Mouse (Mus musculus) liver, postnatal 0 days (tissue): ENCODE measurements around the gene Vmn1r207-ps. TPM values are rescaled to one million over a fixed set of nuclear protein-coding genes. Genes with fewer than 3 reads are reported as not detected.
"Not testable (repeated sequence)": the region's sequence is repeated elsewhere in the genome, so short reads cannot be mapped to it uniquely, and the experiment has no call there.

Experiments used
- ATAC-seq: fragments of 200-750 bp; cut with Nextera tagmentation; 2 replicates; pipeline ENCODE4 v1.8.0; 2017; ENCODE audit warnings: mild to moderate bottlenecking, moderate library complexity
- DNase-seq: peaks from one replicate; pipeline ENCODE4 v3.0.0-alpha.2; 2016
- H3K27ac ChIP-seq: fragments of 300-500 bp; sonication (generic); 2 replicates; pipeline ENCODE4 v1.5.1; 2014; ENCODE audit warnings: antibody characterized with exemption, moderate library complexity, mild to moderate bottlenecking, low read depth
- H3K27me3 ChIP-seq: fragments of 300-500 bp; sonication (generic); 2 replicates; pipeline ENCODE4 v1.6.1; 2014; ENCODE audit warnings: low read length, control low read depth, mixed read lengths; ENCODE audit not compliant: insufficient read depth
- H3K36me3 ChIP-seq: fragments of 300-500 bp; sonication (generic); replicated peaks from 2 replicates; pipeline ENCODE4 v1.6.1; 2014; ENCODE audit warnings: mild to moderate bottlenecking, control low read depth, low read length, moderate library complexity, mixed read lengths; ENCODE audit not compliant: insufficient read depth
- H3K4me1 ChIP-seq: fragments of 300-500 bp; sonication (generic); 2 replicates; pipeline ENCODE4 v1.6.1; 2014; ENCODE audit warnings: antibody characterized with exemption, mild to moderate bottlenecking, control low read depth; ENCODE audit not compliant: insufficient read depth
- H3K4me2 ChIP-seq: fragments of 300-500 bp; sonication (generic); 2 replicates; pipeline ENCODE4 v1.6.1; 2014; ENCODE audit warnings: low read depth, mild to moderate bottlenecking, low read length, moderate library complexity, mixed read lengths
- H3K4me3 ChIP-seq: fragments of 300-500 bp; sonication (generic); 2 replicates; pipeline ENCODE4 v1.5.1; 2014; ENCODE audit warnings: low read depth, low read length
- H3K9ac ChIP-seq: fragments of 300-500 bp; sonication (generic); replicated peaks from 2 replicates; pipeline ENCODE4 v1.6.1; 2014; ENCODE audit warnings: mild to moderate bottlenecking, moderate library complexity
- H3K9me3 ChIP-seq: fragments of 300-500 bp; sonication (generic); 2 replicates; pipeline ENCODE4 v1.6.1; 2016; ENCODE audit warnings: mild to moderate bottlenecking, control low read depth, low read length, mixed read lengths
- CTCF ChIP-seq: sonication (generic); IDR thresholded peaks from 2 replicates; pipeline ENCODE4 v1.5.1; 2016; ENCODE audit warnings: antibody characterized with exemption, low read depth
- EP300 ChIP-seq: IDR thresholded peaks from 2 replicates; pipeline ENCODE4 v1.6.1; 2016; ENCODE audit warnings: antibody characterized with exemption, low read depth, mild to moderate bottlenecking
- WGBS: fragments of 180-500 bp; shearing (Covaris S2); extraction: QIAGEN DNeasy Blood & Tissue Kit; methylation state at CpG from one replicate; pipeline ENCODE4 v1.1.7; 2014; ENCODE audit not compliant: insufficient replicate concordance; 5-methylcytosine and 5-hydroxymethylcytosine counted together
- polyA plus RNA-seq: library from polyadenylated mRNA; unstranded; fragments of >200 nt; fragmentation: Nextera tagmentation; extraction: Ambion mirVana; gene quantifications from 2 replicates; pipeline ENCODE4 v1.2.1, GENCODE M21; 2015

Gene Vmn1r207-ps
- not detected in 2 replicates for polyA plus RNA-seq

DNA sequence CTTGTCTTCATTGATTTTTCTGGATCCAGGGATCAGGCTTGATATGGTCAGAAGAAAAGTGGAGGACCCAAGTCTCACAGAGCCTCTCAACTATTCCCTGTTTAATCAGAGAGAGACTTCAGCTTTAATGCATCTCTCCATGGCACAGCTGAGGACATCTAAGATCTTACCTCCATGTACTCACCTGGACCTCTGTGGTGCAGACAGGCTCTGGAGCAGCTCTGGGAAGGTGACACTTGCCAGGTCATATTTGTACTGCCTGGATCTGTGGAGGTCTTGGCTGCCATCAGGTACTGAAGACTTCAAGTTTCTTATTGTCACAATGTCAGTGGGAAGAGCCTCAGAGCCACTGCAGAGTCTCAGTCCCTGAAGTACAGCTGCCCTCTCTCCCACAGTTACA, at the start of gene Vmn1r207-ps:
TSS of gene Vmn1r207-ps (minus strand) at position 101 of the 400 bp plus-strand sequence.
- not testable (repeated sequence) for H3K27ac ChIP-seq, H3K9ac ChIP-seq, H3K27me3 ChIP-seq, H3K36me3 ChIP-seq, H3K4me2 ChIP-seq, H3K4me3 ChIP-seq, DNase-seq, ATAC-seq, H3K9me3 ChIP-seq, H3K4me1 ChIP-seq

DNA sequence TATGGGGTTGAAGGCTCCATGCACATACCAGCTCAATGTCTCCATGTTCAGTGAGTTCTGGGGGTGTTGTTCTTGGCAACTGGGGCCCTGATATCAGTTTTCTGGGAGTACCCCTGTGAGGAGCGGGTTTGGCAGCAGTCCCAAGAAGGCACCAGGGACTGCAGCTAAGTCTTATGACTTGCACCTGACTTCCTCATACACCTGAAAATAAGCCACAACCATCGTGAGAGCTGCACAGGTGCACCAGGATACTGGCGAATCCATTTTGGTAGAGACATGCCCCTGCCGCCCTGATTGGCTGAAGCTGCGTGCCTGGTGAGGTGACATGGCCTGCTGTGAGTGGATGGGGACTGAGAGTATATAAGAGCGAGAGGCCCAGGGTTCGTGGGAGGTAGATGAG, 47.9 kb upstream of the Vmn1r207-ps start, which contains the start of gene Vmn1r208:
TSS of gene Vmn1r208 (minus strand) at position 101 of the 400 bp plus-strand sequence.
- no CpG with 5 or more reads among the region's 7 CpGs for WGBS
- H3K36me3 ChIP-seq, H3K9me3 ChIP-seq, H3K9ac ChIP-seq, H3K4me3 ChIP-seq, DNase-seq, H3K4me1 ChIP-seq, H3K4me2 ChIP-seq, H3K27me3 ChIP-seq, ATAC-seq, H3K27ac ChIP-seq: not testable (repeated sequence)

DNA sequence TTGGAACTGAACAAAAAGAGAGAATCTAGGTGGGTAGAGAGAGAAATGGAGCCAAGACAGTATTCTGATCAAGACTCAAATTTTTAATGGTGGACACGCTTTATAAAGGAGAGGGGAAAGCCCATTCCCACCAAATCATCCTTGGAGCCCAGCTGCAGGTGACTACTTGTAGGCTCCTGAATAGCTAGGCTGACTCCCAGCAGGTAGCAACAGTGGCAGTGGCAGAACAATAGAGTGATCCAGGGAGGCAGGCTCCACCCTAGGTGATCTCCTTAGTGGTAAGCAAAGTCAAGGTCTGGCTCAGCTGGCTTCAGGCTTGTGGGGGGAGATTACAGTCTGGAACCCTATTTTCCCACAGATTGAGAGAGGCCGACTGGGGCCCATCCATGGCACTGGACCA, 42.2 kb upstream of the Vmn1r207-ps start:
- 63% methylated on average over 1 of the region's 2 CpGs for WGBS
- not testable (repeated sequence) for H3K9ac ChIP-seq, H3K9me3 ChIP-seq, DNase-seq, H3K4me1 ChIP-seq, H3K27ac ChIP-seq, H3K4me3 ChIP-seq, ATAC-seq, H3K36me3 ChIP-seq, H3K4me2 ChIP-seq, H3K27me3 ChIP-seq

DNA sequence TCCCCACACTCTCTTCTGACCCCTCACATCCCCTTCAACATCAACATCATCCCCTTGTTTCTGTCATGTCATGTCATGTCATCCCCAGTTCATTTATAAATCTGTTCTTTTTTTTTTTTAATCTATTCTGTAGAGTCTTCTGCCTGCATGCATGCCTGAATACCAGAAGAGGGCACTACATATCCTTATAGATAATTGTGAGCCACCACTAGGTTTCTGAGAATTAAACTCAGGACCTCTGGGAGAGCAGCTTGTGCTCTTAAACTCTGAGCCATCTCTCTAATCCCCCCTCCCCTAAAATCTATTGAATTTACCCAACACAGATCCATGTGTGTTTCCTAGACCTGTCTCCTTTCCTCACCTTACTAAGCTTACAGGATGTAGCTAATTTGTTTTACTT, 18.1 kb upstream of the Vmn1r207-ps start:
- no peak for TF ChIP-seq EP300
- no peak for TF ChIP-seq CTCF
- no peak for ATAC-seq
- Histone ChIP-seq H3K4me2 (no peak overlapping the region), H3K27ac (no peak overlapping the region), H3K4me1 (no peaks in the 10 kb centered on the region), H3K27me3 (no peaks in the 10 kb centered on the region), H3K36me3 (no peaks in the 10 kb centered on the region), H3K4me3 (no peak overlapping the region), H3K9ac (no peak overlapping the region), H3K9me3 (no peaks in the 10 kb centered on the region)
- DNase-seq: no peak

DNA sequence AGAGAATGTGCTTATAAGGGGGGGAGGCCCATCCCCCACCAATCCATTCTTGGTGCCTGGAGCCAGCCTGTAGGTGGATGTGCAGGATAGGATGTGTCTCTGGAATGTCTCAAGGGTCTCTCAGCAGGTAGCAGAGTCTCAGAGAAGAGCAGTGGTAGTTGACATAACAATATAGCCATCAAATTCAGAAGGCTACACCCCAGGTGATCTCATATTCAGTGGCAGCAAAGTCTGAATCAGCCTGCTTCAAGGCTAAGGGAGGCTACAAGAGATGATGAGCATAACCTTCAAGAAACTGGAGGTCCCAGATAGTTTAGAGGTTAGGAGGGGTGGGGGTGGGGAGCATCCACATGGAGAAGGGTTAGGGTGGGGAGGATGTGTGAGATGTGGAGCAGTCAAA, 22.5 kb downstream of the Vmn1r207-ps start:
- not testable (repeated sequence) for H3K36me3 ChIP-seq, H3K4me2 ChIP-seq, H3K9ac ChIP-seq, H3K4me1 ChIP-seq, DNase-seq, ATAC-seq, H3K4me3 ChIP-seq, H3K27ac ChIP-seq, H3K9me3 ChIP-seq, H3K27me3 ChIP-seq

DNA sequence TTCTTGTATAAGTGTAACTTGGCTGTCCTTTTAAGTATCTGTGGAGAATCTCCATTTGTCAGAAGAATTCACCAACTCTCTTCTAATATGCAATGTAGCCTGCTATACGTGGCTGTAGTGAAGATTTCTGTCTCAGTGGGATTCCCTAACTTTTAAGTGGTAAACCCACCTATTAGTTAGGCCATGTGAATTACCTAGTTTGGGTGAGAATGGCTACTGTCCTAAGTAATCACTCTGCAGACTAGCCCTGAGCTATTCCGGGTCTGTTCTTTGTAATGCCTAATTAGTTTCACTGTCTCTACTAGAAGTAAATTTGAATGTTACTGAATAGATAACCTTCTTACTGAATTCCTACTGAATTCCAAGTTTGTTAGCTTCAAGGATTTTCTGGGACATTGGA, 26.5 kb downstream of the Vmn1r207-ps start:
- not testable (repeated sequence) for H3K4me1 ChIP-seq, H3K4me3 ChIP-seq, H3K36me3 ChIP-seq, H3K27ac ChIP-seq, H3K4me2 ChIP-seq, H3K9ac ChIP-seq, H3K9me3 ChIP-seq, ATAC-seq, H3K27me3 ChIP-seq, DNase-seq
- WGBS: 37% methylated on average over 2 of the region's 2 CpGs

Other genes starting within 250 kb of the Vmn1r207-ps start
- gene Vmn1r202, start 224.2 kb downstream of the Vmn1r207-ps start, polyA plus RNA-seq: not detected in 2 replicates
- gene Vmn1r203, start 211.5 kb downstream of the Vmn1r207-ps start, polyA plus RNA-seq: not detected in 2 replicates
- gene Vmn1r204, start 176.4 kb downstream of the Vmn1r207-ps start, polyA plus RNA-seq: not detected in 2 replicates
- not detected in 2 replicates for gene Vmn1r205, start 136.6 kb downstream of the Vmn1r207-ps start, polyA plus RNA-seq
- gene Vmn1r206, start 105.4 kb downstream of the Vmn1r207-ps start, polyA plus RNA-seq: not detected in 2 replicates
- gene Vmn1r208, start 47.8 kb upstream of the Vmn1r207-ps start, polyA plus RNA-seq: not detected in 2 replicates
- not detected in 2 replicates for gene Vmn1r209, start 80.1 kb upstream of the Vmn1r207-ps start, polyA plus RNA-seq
- not detected in 2 replicates for gene Vmn1r210, start 101.7 kb upstream of the Vmn1r207-ps start, polyA plus RNA-seq
- not detected in 2 replicates for gene Vmn1r211, start 127.9 kb upstream of the Vmn1r207-ps start, polyA plus RNA-seq
- not detected in 2 replicates for gene Vmn1r212, start 154.6 kb upstream of the Vmn1r207-ps start, polyA plus RNA-seq